ENCODE assay signal across 25 mouse cellular contexts in genomic region chr10:28224376-28224775, GRCm38 (mm10).
DNase-seq lines count a peak whose midpoint lies in the region; ATAC-seq and TF ChIP-seq lines count a peak whose summit lies in the region.
"Had no signal": no experiment of that assay in that cellular context is flagged by ENCODE, and none has a peak within 500 bp of the region (broad histone marks: within the 10 kb centered on the region; RNA-seq: fewer than 3 reads in every experiment).

No protein-coding gene starts in this region.

- TF ChIP-seq CTCF in forebrain, postnatal 0 days (IDR thresholded peaks at IDR 0.05; ENCODE audit: low read depth), result no peak

- H3K4me1 ChIP-seq in forebrain, embryonic 14.5 days (ENCODE audit: control insufficient read depth, insufficient read depth, low read length), result 0 out of 2 replicates have a peak, but pooled peaks cover 2% of the 10 kb centered on the region
- H3K4me1 ChIP-seq in forebrain, postnatal 0 days (ENCODE audit: insufficient read depth), result no peaks in the 10 kb centered on the region
- H3K4me1 ChIP-seq in midbrain, embryonic 10.5 days, result peaks cover 26% of the 10 kb centered on the region
- peaks cover 4% of the 10 kb centered on the region; the same call in 1 of the 2 replicates for H3K4me1 ChIP-seq in midbrain, embryonic 16.5 days (ENCODE audit: control insufficient read depth, insufficient read depth, low read length)
- H3K4me1 ChIP-seq in embryonic facial prominence, embryonic 10.5 days, result peaks cover 25% of the 10 kb centered on the region
- H3K4me1 ChIP-seq: liver, embryonic 12.5 days had no signal

- no peaks in the 10 kb centered on the region for H3K36me3 ChIP-seq in forebrain, embryonic 14.5 days (ENCODE audit: control insufficient read depth, insufficient read depth, low read length)
- H3K36me3 ChIP-seq in forebrain, postnatal 0 days (ENCODE audit: insufficient read depth), result no peaks in the 10 kb centered on the region
- H3K36me3 ChIP-seq in midbrain, embryonic 10.5 days, result no peaks in the 10 kb centered on the region
- no peaks in the 10 kb centered on the region for H3K36me3 ChIP-seq in midbrain, embryonic 16.5 days (ENCODE audit: control insufficient read depth, insufficient read depth, low read length)
- H3K36me3 ChIP-seq in embryonic facial prominence, embryonic 10.5 days (replicated peaks), result no peaks in the 10 kb centered on the region
- H3K36me3 ChIP-seq: heart, embryonic 13.5 days; liver, embryonic 12.5 days; neural tube, embryonic 13.5 days had no signal

- H3K4me3 ChIP-seq in forebrain, embryonic 14.5 days (ENCODE audit: low read depth, low read length), result no peak overlapping the region
- no peak overlapping the region for H3K4me3 ChIP-seq in forebrain, postnatal 0 days (ENCODE audit: low read depth, low read length)
- H3K4me3 ChIP-seq in midbrain, embryonic 10.5 days, result no peak overlapping the region
- no peak overlapping the region for H3K4me3 ChIP-seq in midbrain, embryonic 16.5 days (ENCODE audit: low read depth, low read length)
- no peak overlapping the region for H3K4me3 ChIP-seq in embryonic facial prominence, embryonic 10.5 days
- H3K4me3 ChIP-seq: gastrocnemius, adult 2 months; heart, embryonic 13.5 days; liver, embryonic 12.5 days; myocyte; neural tube, embryonic 13.5 days had no signal

- H3K4me2 ChIP-seq in forebrain, embryonic 14.5 days (ENCODE audit: low read length), result no peak overlapping the region
- H3K4me2 ChIP-seq in forebrain, postnatal 0 days (ENCODE audit: low read depth), result no peak overlapping the region
- H3K4me2 ChIP-seq in midbrain, embryonic 16.5 days (ENCODE audit: low read length), result no peak overlapping the region
- H3K4me2 ChIP-seq: heart, embryonic 13.5 days; liver, embryonic 12.5 days; neural tube, embryonic 13.5 days had no signal

- WGBS in forebrain, embryonic 14.5 days, result 49% methylated on average over 1 of the region's 1 CpGs
- 44% methylated on average over 1 of the region's 1 CpGs for WGBS in forebrain, postnatal 0 days
- WGBS in midbrain, embryonic 10.5 days, result 80% methylated on average over 1 of the region's 1 CpGs
- WGBS in midbrain, embryonic 16.5 days, result 51% methylated on average over 1 of the region's 1 CpGs
- WGBS in embryonic facial prominence, embryonic 10.5 days, result 81% methylated on average over 1 of the region's 1 CpGs

- DNase-seq in forebrain, embryonic 14.5 days (ENCODE audit: low spot score), result peak; percentile 23
- no peak for DNase-seq in forebrain, postnatal 0 days
- DNase-seq in midbrain, embryonic 10.5 days (ENCODE audit: low spot score), result no peak
- DNase-seq in embryonic facial prominence, embryonic 10.5 days (ENCODE audit: low spot score), result no peak
- no peak for DNase-seq in cerebellum, postnatal 36 days
- no peak for DNase-seq in spleen, postnatal 36 days (ENCODE audit: low spot score in 2 of 2)
- DNase-seq: adrenal gland, postnatal 14 days; cerebellum, adult 2 months; cerebellum, postnatal 14 days; gastrocnemius, adult 2 months; heart, postnatal 10 days; kidney, adult 9 months; kidney, postnatal 10 days; left cerebral cortex, postnatal 4 days; liver, postnatal 0 days; lung, postnatal 10 days; thymus, postnatal 4 days had no signal

- no peak for ATAC-seq in forebrain, embryonic 14.5 days
- no peak for ATAC-seq in forebrain, postnatal 0 days
- no peak for ATAC-seq in midbrain, embryonic 16.5 days
- ATAC-seq: CD4-positive, CD25-positive, alpha-beta regulatory T cell, adult 4 months; intestine, embryonic 16.5 days; liver, embryonic 12.5 days; liver, postnatal 0 days had no signal

- no peaks in the 10 kb centered on the region for H3K27me3 ChIP-seq in forebrain, embryonic 14.5 days (replicated peaks; ENCODE audit: control insufficient read depth, insufficient read depth, low read length)
- no peaks in the 10 kb centered on the region for H3K27me3 ChIP-seq in forebrain, postnatal 0 days (ENCODE audit: insufficient read depth, low read length)
- no peaks in the 10 kb centered on the region for H3K27me3 ChIP-seq in midbrain, embryonic 10.5 days (ENCODE audit: low read depth, poor library complexity, severe bottlenecking)
- H3K27me3 ChIP-seq in midbrain, embryonic 16.5 days (ENCODE audit: control insufficient read depth, insufficient read depth, low read depth, low read length), result no peaks in the 10 kb centered on the region
- H3K27me3 ChIP-seq in embryonic facial prominence, embryonic 10.5 days (replicated peaks; ENCODE audit: low read depth, poor library complexity, severe bottlenecking), result no peaks in the 10 kb centered on the region
- H3K27me3 ChIP-seq: heart, embryonic 13.5 days; liver, embryonic 12.5 days; neural tube, embryonic 13.5 days had no signal

- H3K27ac ChIP-seq in forebrain, embryonic 14.5 days (ENCODE audit: low read depth, low read length), result no peak overlapping the region
- no peak overlapping the region for H3K27ac ChIP-seq in forebrain, postnatal 0 days (ENCODE audit: low read depth, low read length)
- peak overlapping the region; percentile 7; the same call in 1 of the 2 replicates for H3K27ac ChIP-seq in midbrain, embryonic 10.5 days (replicated peaks)
- no peak overlapping the region for H3K27ac ChIP-seq in midbrain, embryonic 16.5 days (ENCODE audit: low read length)
- H3K27ac ChIP-seq in embryonic facial prominence, embryonic 10.5 days (replicated peaks), result peak overlapping the region; percentile 30
- H3K27ac ChIP-seq: gastrocnemius, adult 2 months; heart, embryonic 13.5 days; liver, embryonic 12.5 days; macrophage; neural tube, embryonic 13.5 days had no signal

- no peaks in the 10 kb centered on the region for H3K9me3 ChIP-seq in forebrain, embryonic 14.5 days (replicated peaks; ENCODE audit: control insufficient read depth, low read length)
- H3K9me3 ChIP-seq in forebrain, postnatal 0 days (ENCODE audit: low read length), result no peaks in the 10 kb centered on the region
- H3K9me3 ChIP-seq in midbrain, embryonic 10.5 days (replicated peaks), result no peaks in the 10 kb centered on the region
- no peaks in the 10 kb centered on the region for H3K9me3 ChIP-seq in midbrain, embryonic 16.5 days (replicated peaks; ENCODE audit: control insufficient read depth, low read length, poor library complexity, severe bottlenecking)
- no peaks in the 10 kb centered on the region for H3K9me3 ChIP-seq in embryonic facial prominence, embryonic 10.5 days
- H3K9me3 ChIP-seq: heart, embryonic 13.5 days; liver, embryonic 12.5 days; neural tube, embryonic 13.5 days had no signal

- H3K9ac ChIP-seq in forebrain, embryonic 14.5 days (ENCODE audit: low read length), result no peak overlapping the region
- no peak overlapping the region for H3K9ac ChIP-seq in forebrain, postnatal 0 days
- H3K9ac ChIP-seq in midbrain, embryonic 16.5 days (ENCODE audit: low read depth, low read length), result no peak overlapping the region
- H3K9ac ChIP-seq: heart, embryonic 13.5 days; liver, embryonic 12.5 days; liver, postnatal 0 days; neural tube, embryonic 13.5 days had no signal

Comparison
In these comparisons a context has a peak if more than half of its experiments do, and no peak if none do; other contexts are left out.
1. H3K27ac ChIP-seq: peak in midbrain, embryonic 10.5 days (single experiment) and embryonic facial prominence, embryonic 10.5 days (single experiment); none in forebrain, embryonic 14.5 days (single experiment), forebrain, postnatal 0 days (single experiment) and midbrain, embryonic 16.5 days (single experiment).